Mouse (Mus musculus) lung, postnatal 0 days (tissue): ENCODE results near the gene Cers1.
A peak's percentile ranks its signal among the peaks of the same experiment; 100 is the strongest.

Experiments
- CTCF ChIP-seq: IDR thresholded peaks from 2 replicates; pipeline ENCODE4 v1.5.1; 2016; ENCODE audit warnings: antibody characterized with exemption, mild to moderate bottlenecking
- EP300 ChIP-seq: IDR thresholded peaks from 2 replicates; pipeline ENCODE4 v1.6.1; 2016; ENCODE audit warnings: antibody characterized with exemption, mild to moderate bottlenecking, control low read depth

DNA sequence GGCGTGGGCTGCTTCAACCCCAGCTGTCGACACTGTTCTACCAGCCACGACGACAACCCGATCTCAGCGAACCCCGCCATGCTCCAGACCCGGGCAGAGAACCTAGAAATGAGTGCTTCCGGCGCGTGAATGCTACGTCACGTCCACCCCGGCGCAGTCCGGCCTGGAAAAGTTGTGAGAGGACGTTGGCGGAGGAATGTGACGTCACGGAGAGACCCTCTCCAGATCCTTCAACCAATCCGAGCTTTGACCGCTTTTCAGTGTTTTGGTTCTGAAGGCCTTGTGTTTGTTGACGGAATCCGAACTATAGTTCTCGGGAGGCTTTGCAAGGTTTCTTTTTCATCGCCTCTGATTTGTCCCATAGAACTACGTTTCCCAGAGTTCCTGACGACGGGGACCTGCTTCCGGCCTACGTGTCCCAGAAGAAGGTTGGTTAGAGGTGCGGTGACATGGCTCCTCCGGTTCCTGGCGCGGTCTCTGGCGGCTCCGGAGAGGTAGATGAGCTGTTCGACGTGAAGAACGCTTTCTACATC lies 13.2 kb upstream of the Cers1 start, which contains the start of the genes Ddx49 and Cope:
- TF ChIP-seq CTCF (no peak), EP300 (0 out of 2 replicates have a peak, but pooled peaks have one; percentile 8)
